Mouse (Mus musculus): ENCODE results near the gene Lcn3. TPM values are rescaled to one million over a fixed set of nuclear protein-coding genes. Genes with fewer than 3 reads are reported as not detected.

Lcn3 gene
- polyA plus RNA-seq, 1 experiment from 2014 or later = not detected

DNA sequence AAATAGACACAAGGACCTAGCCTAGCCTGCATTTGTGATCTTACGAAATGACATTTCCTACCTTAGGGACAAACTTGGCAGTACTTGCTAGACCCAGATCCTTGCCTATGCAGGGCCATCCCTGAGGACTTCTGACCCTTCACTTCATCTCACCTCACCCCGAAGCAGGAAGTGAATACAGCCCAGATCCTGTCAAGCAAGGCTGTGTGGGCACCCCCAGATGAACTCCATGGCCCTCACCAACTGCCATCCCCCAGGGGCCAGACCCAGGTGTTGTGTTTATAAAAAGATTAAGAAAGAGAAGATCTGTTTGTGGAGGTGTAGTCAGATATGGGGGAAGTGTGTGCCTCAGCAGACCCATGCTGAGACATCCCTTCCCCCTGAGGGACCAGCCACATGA lies 9.3 kb downstream of the Lcn3 start:
- WGBS = 81% methylated on average over 2 of the region's 2 CpGs
- Histone ChIP-seq H3K4me1 (ENCODE audit: control insufficient read depth, insufficient read depth, low read length) (no peaks in the 10 kb centered on the region), H3K9ac (replicated peaks; ENCODE audit: low read depth, low read length) (no peak overlapping the region), H3K9me3 (ENCODE audit: control insufficient read depth, low read length) (no peaks in the 10 kb centered on the region), H3K4me3 (ENCODE audit: low read depth, low read length) (no peak overlapping the region), H3K27ac (ENCODE audit: low read depth, low read length) (no peak overlapping the region), H3K4me2 (ENCODE audit: low read depth, low read length) (no peak overlapping the region), H3K36me3 (ENCODE audit: control insufficient read depth, insufficient read depth, low read length) (no peaks in the 10 kb centered on the region), H3K27me3 (ENCODE audit: control insufficient read depth, insufficient read depth, low read length) (no peaks in the 10 kb centered on the region)
- no peak for ATAC-seq (ENCODE audit: low read depth)

DNA sequence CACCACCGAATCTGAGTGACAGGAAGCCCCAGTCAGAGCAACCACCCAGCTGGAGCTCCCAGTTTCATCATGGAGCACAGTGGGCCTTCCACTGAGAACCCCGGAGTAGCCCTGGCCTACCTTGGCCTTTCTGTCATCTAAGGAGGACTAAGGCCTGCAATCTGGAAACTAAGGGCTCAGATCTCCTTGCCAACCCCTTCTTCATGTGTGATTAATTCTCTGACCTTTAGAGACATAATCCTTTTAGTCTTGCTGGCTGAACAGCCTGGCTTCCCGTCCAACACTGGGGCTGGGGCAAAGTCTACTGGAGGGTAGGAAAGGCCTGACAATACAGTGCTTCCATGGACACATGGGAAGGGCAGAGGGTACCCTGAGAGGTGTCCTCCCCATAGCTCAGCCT lies 10.6 kb downstream of the Lcn3 start:
- Histone ChIP-seq H3K4me3 (ENCODE audit: low read depth, low read length) (no peak overlapping the region), H3K9me3 (ENCODE audit: control insufficient read depth, low read length) (no peaks in the 10 kb centered on the region), H3K4me1 (ENCODE audit: control insufficient read depth, insufficient read depth, low read length) (no peaks in the 10 kb centered on the region), H3K36me3 (ENCODE audit: control insufficient read depth, insufficient read depth, low read length) (no peaks in the 10 kb centered on the region), H3K27ac (ENCODE audit: low read depth, low read length) (no peak overlapping the region), H3K9ac (replicated peaks; ENCODE audit: low read depth, low read length) (no peak overlapping the region), H3K4me2 (ENCODE audit: low read depth, low read length) (no peak overlapping the region), H3K27me3 (ENCODE audit: control insufficient read depth, insufficient read depth, low read length) (no peaks in the 10 kb centered on the region)
- no peak for ATAC-seq (ENCODE audit: low read depth)
- 82% methylated on average over 3 of the region's 3 CpGs for WGBS

DNA sequence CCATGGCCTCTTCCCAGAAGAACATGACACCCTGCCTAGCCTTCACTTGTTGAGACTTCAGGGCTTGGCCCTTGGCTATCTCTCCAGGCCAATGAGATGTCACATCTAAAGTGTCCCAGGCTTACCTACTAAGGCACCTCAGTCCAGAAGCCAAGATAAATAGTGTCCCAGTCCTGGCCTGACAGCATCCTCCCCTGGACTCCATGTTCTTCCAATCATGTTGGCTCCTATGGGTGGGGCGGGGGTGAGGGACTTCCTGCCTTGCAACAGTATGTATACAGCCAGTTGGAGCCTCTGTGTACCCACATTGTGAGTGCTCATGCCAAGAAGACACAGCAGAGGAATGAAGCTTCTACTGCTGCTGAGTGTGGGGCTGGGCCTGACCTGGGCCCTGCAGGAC lies 11.3 kb downstream of the Lcn3 start, which contains the start of gene Lcn11:
TSS of gene Lcn11 (plus strand) at position 301 of the 400 bp plus-strand sequence.
- H3K36me3 ChIP-seq (ENCODE audit: control insufficient read depth, insufficient read depth, low read length) = no peaks in the 10 kb centered on the region
- no peak within 1 kb of the TSS for H3K27ac ChIP-seq (ENCODE audit: low read depth, low read length)
- no peak within 1 kb of the TSS for H3K4me2 ChIP-seq (ENCODE audit: low read depth, low read length)
- H3K9ac ChIP-seq (replicated peaks; ENCODE audit: low read depth, low read length) = no peak within 1 kb of the TSS
- no peak within 1 kb of the TSS for H3K4me3 ChIP-seq (ENCODE audit: low read depth, low read length)
- ATAC-seq (ENCODE audit: low read depth) = no peak
- H3K4me1 ChIP-seq (ENCODE audit: control insufficient read depth, insufficient read depth, low read length) = no peaks in the 10 kb centered on the region
- H3K27me3 ChIP-seq (ENCODE audit: control insufficient read depth, insufficient read depth, low read length) = no peaks in the 10 kb centered on the region
- H3K9me3 ChIP-seq (ENCODE audit: control insufficient read depth, low read length) = no peaks in the 10 kb centered on the region
- WGBS = 91% methylated on average over 1 of the region's 1 CpGs

DNA sequence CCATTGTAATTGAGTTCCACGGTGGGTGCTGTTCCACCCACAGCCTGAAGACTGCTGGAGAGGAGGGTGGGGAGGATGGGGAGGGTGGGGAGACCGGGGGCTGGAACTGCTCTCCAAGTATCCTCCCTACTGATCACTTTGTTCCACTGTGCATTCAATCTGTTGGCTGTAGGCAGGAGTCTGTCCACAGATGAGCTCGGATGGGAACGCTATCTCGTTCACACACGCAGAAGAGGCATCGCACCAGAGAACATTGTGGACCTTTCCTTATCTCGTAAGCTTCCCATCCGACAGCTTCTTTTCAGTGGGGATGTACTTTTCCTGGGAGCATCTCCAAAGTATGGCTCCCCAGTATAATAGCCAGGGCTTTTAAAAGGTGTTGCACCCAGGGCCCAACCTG lies 13.7 kb downstream of the Lcn3 start:
- no peak for ATAC-seq (ENCODE audit: low read depth)
- no peak overlapping the region for H3K27ac ChIP-seq (ENCODE audit: low read depth, low read length)
- H3K9me3 ChIP-seq (ENCODE audit: control insufficient read depth, low read length) = no peaks in the 10 kb centered on the region
- H3K4me3 ChIP-seq (ENCODE audit: low read depth, low read length) = no peak overlapping the region
- H3K9ac ChIP-seq (replicated peaks; ENCODE audit: low read depth, low read length) = no peak overlapping the region
- H3K27me3 ChIP-seq (ENCODE audit: control insufficient read depth, insufficient read depth, low read length) = no peaks in the 10 kb centered on the region
- H3K4me1 ChIP-seq (ENCODE audit: control insufficient read depth, insufficient read depth, low read length) = no peaks in the 10 kb centered on the region
- no peaks in the 10 kb centered on the region for H3K36me3 ChIP-seq (ENCODE audit: control insufficient read depth, insufficient read depth, low read length)
- no peak overlapping the region for H3K4me2 ChIP-seq (ENCODE audit: low read depth, low read length)
- WGBS = 94% methylated on average over 9 of the region's 9 CpGs

DNA sequence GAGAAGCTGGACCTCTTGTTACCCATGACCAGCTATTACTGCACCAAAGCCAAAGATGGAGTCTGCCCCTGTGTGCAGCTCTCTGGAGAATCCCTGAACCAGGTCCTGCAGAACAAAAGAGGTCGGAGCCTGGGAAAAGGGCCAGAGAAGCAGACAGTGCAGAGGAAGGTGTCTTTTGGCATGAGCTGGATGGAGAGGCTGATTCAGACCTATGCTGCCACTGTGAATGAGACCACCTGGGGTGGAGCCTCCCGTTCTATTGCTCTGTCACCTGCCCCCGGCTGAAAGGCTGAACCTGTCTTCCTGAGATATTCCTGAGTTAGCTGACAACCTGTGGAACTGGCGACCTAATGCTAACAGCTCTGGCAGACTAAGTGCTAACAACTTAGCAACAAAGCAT lies 15.6 kb downstream of the Lcn3 start:
- no peak overlapping the region for H3K4me3 ChIP-seq (ENCODE audit: low read depth, low read length)
- WGBS = 62% methylated on average over 4 of the region's 4 CpGs
- no peak for ATAC-seq (ENCODE audit: low read depth)
- no peaks in the 10 kb centered on the region for H3K27me3 ChIP-seq (ENCODE audit: control insufficient read depth, insufficient read depth, low read length)
- H3K4me1 ChIP-seq (ENCODE audit: control insufficient read depth, insufficient read depth, low read length) = no peaks in the 10 kb centered on the region
- H3K27ac ChIP-seq (ENCODE audit: low read depth, low read length) = no peak overlapping the region
- H3K4me2 ChIP-seq (ENCODE audit: low read depth, low read length) = no peak overlapping the region
- no peaks in the 10 kb centered on the region for H3K9me3 ChIP-seq (ENCODE audit: control insufficient read depth, low read length)
- H3K9ac ChIP-seq (replicated peaks; ENCODE audit: low read depth, low read length) = no peak overlapping the region
- no peaks in the 10 kb centered on the region for H3K36me3 ChIP-seq (ENCODE audit: control insufficient read depth, insufficient read depth, low read length)

- ATAC-seq (ENCODE audit: low read depth) = no peak
- Histone ChIP-seq H3K36me3 (ENCODE audit: control insufficient read depth, insufficient read depth, low read length) (no peaks in the 10 kb centered on the region), H3K4me2 (ENCODE audit: low read depth, low read length) (no peak within 1 kb of the TSS), H3K9me3 (ENCODE audit: control insufficient read depth, low read length) (no peaks in the 10 kb centered on the region), H3K4me1 (ENCODE audit: control insufficient read depth, insufficient read depth, low read length) (no peaks in the 10 kb centered on the region), H3K27ac (ENCODE audit: low read depth, low read length) (no peak within 1 kb of the TSS), H3K27me3 (ENCODE audit: control insufficient read depth, insufficient read depth, low read length) (no peaks in the 10 kb centered on the region), H3K9ac (replicated peaks; ENCODE audit: low read depth, low read length) (no peak within 1 kb of the TSS), H3K4me3 (ENCODE audit: low read depth, low read length) (no peak within 1 kb of the TSS)
- 91% methylated on average over 3 of the region's 3 CpGs for WGBS
Measured at GRCm38 (mm10) chr2:25781957-25782356, 16.6 kb downstream of the Lcn3 start, which contains the start of gene Gm13539. Gm13539 (plus strand) TSS chr2:25782257.

- Histone ChIP-seq H3K9ac (replicated peaks; ENCODE audit: low read depth, low read length) (no peak overlapping the region), H3K36me3 (ENCODE audit: control insufficient read depth, insufficient read depth, low read length) (no peaks in the 10 kb centered on the region), H3K27ac (ENCODE audit: low read depth, low read length) (no peak overlapping the region), H3K27me3 (ENCODE audit: control insufficient read depth, insufficient read depth, low read length) (no peaks in the 10 kb centered on the region), H3K4me1 (ENCODE audit: control insufficient read depth, insufficient read depth, low read length) (no peaks in the 10 kb centered on the region), H3K4me3 (ENCODE audit: low read depth, low read length) (no peak overlapping the region), H3K4me2 (ENCODE audit: low read depth, low read length) (no peak overlapping the region), H3K9me3 (ENCODE audit: control insufficient read depth, low read length) (no peaks in the 10 kb centered on the region)
- 74% methylated on average over 5 of the region's 5 CpGs for WGBS
- ATAC-seq (ENCODE audit: low read depth) = no peak
Measured at GRCm38 (mm10) chr2:25785573-25786322, 20.4 kb downstream of the Lcn3 start.

DNA sequence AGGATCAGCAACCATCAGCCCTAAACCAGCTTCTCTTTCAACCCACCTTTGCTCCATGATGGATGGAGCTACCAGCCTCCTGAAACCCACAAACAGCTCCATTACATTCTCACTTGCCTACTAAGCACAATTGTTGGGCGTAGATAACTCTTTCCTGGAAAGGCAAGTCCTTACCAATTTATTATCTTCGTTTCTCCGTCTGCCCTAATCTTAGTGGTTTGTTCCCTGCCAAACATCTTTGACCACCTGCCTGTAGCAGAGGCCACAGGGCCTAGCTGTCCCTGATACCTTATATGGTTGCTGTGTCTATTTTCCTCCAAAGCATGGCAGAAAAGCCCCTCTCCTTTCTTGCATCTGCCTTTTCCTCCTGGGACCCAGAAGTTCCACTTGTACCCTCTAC lies 23.7 kb downstream of the Lcn3 start:
- Histone ChIP-seq H3K4me2 (ENCODE audit: low read depth, low read length) (no peak overlapping the region), H3K27ac (ENCODE audit: low read depth, low read length) (no peak overlapping the region), H3K27me3 (ENCODE audit: control insufficient read depth, insufficient read depth, low read length) (no peaks in the 10 kb centered on the region), H3K9me3 (ENCODE audit: control insufficient read depth, low read length) (no peaks in the 10 kb centered on the region), H3K4me3 (ENCODE audit: low read depth, low read length) (no peak overlapping the region), H3K4me1 (ENCODE audit: control insufficient read depth, insufficient read depth, low read length) (no peaks in the 10 kb centered on the region), H3K9ac (replicated peaks; ENCODE audit: low read depth, low read length) (no peak overlapping the region), H3K36me3 (ENCODE audit: control insufficient read depth, insufficient read depth, low read length) (no peaks in the 10 kb centered on the region)
- ATAC-seq (ENCODE audit: low read depth) = no peak
- WGBS = 89% methylated on average over 3 of the region's 3 CpGs

- Histone ChIP-seq H3K4me3 (ENCODE audit: low read depth, low read length) (no peak overlapping the region), H3K27me3 (ENCODE audit: control insufficient read depth, insufficient read depth, low read length) (no peaks in the 10 kb centered on the region), H3K4me1 (ENCODE audit: control insufficient read depth, insufficient read depth, low read length) (no peaks in the 10 kb centered on the region), H3K9me3 (ENCODE audit: control insufficient read depth, low read length) (no peaks in the 10 kb centered on the region), H3K4me2 (ENCODE audit: low read depth, low read length) (no peak overlapping the region), H3K9ac (replicated peaks; ENCODE audit: low read depth, low read length) (no peak overlapping the region), H3K27ac (ENCODE audit: low read depth, low read length) (no peak overlapping the region), H3K36me3 (ENCODE audit: control insufficient read depth, insufficient read depth, low read length) (no peaks in the 10 kb centered on the region)
- ATAC-seq (ENCODE audit: low read depth) = no peak
- 50% methylated on average over 2 of the region's 2 CpGs for WGBS
Measured at GRCm38 (mm10) chr2:25797635-25798034, 32.3 kb downstream of the Lcn3 start.

Measured in neural tube, embryonic 14.5 days (tissue).